Comparison of ENCODE assay signal across 8 mouse cellular contexts in genomic region chr13:64343598-64343997, GRCm38 (mm10). TPM values are rescaled to one million over a fixed set of nuclear protein-coding genes. Genes with fewer than 3 reads are reported as not detected.
DNase-seq lines count a peak whose midpoint lies in the region; ATAC-seq and TF ChIP-seq lines count a peak whose summit lies in the region.

No protein-coding gene starts in this region.

- peak overlapping the region; percentile 59 to 63; a peak in 3 of 4 replicates for H3K4me3 ChIP-seq in ES-E14 (ENCODE audit: insufficient read depth in 1 of 2, low read depth in 1 of 2, low read length in 2 of 2, poor library complexity in 1 of 2, severe bottlenecking in 1 of 2)
- H3K4me3 ChIP-seq in forebrain, embryonic 16.5 days (replicated peaks; ENCODE audit: low read length) = peak overlapping the region; percentile 52
- H3K4me3 ChIP-seq in liver, embryonic 14.5 days (ENCODE audit: insufficient read depth in 1 of 2, low read depth in 2 of 2, low read length in 2 of 2) = peak overlapping the region; percentile 61 to 69
- peak overlapping the region; percentile 31 for H3K4me3 ChIP-seq in neural tube, embryonic 14.5 days (ENCODE audit: low read depth, low read length)

- TF ChIP-seq CTCF in liver, embryonic 14.5 days (IDR thresholded peaks at IDR 0.05; ENCODE audit: low read depth) = no peak

- in situ Hi-C loops in ES-E14 (cut with MboI; ENCODE audit: low sequenced_read_pairs in 2 of 2, unreplicated experiment in 2 of 2) = no loop called here

- 13% methylated on average over 10 of the region's 10 CpGs for WGBS in forebrain, embryonic 16.5 days
- WGBS in liver, embryonic 14.5 days (ENCODE audit: insufficient replicate concordance) = 20% methylated on average over 10 of the region's 10 CpGs
- 22% methylated on average over 10 of the region's 10 CpGs for WGBS in neural tube, embryonic 14.5 days

- H3K27me3 ChIP-seq in forebrain, embryonic 16.5 days (replicated peaks; ENCODE audit: control insufficient read depth, insufficient read depth, low read length) = no peaks in the 10 kb centered on the region
- no peaks in the 10 kb centered on the region for H3K27me3 ChIP-seq in liver, embryonic 14.5 days (ENCODE audit: control insufficient read depth, insufficient read depth, low read length)
- no peaks in the 10 kb centered on the region for H3K27me3 ChIP-seq in neural tube, embryonic 14.5 days (ENCODE audit: control insufficient read depth, insufficient read depth, low read length)

- H3K4me1 ChIP-seq in ES-E14 (ENCODE audit: control insufficient read depth in 2 of 2, insufficient read depth in 2 of 2, low read length in 2 of 2, poor library complexity in 1 of 2) = no peaks in the 10 kb centered on the region
- H3K4me1 ChIP-seq in forebrain, embryonic 16.5 days (replicated peaks; ENCODE audit: control insufficient read depth, insufficient read depth, low read length) = peaks cover 9% of the 10 kb centered on the region; the same call in 1 of the 2 replicates
- H3K4me1 ChIP-seq in liver, embryonic 14.5 days (replicated peaks; ENCODE audit: control insufficient read depth in 2 of 2, insufficient read depth in 2 of 2, low read length in 1 of 2) = peaks cover 0 to 4% of the 10 kb centered on the region in 2 experiments; a peak in 2 of 4 replicates
- no peaks in the 10 kb centered on the region for H3K4me1 ChIP-seq in neural tube, embryonic 14.5 days (ENCODE audit: control insufficient read depth, insufficient read depth, low read length)

- H3K4me2 ChIP-seq in forebrain, embryonic 16.5 days (ENCODE audit: low read length) = peak overlapping the region; percentile 55
- peak overlapping the region; percentile 79 for H3K4me2 ChIP-seq in liver, embryonic 14.5 days (ENCODE audit: low read depth)
- peak overlapping the region; percentile 49 for H3K4me2 ChIP-seq in neural tube, embryonic 14.5 days (ENCODE audit: low read depth, low read length)

- ATAC-seq in forebrain, embryonic 16.5 days = peak; percentile 50; the same call in 1 of the 2 replicates
- ATAC-seq in liver, embryonic 14.5 days (ENCODE audit: insufficient read depth) = peak; percentile 48; the same call in 1 of the 2 replicates
- ATAC-seq in neural tube, embryonic 14.5 days (ENCODE audit: low read depth) = peak; percentile 77; the same call in 1 of the 2 replicates

- H3K9ac ChIP-seq in ES-E14 (ENCODE audit: insufficient read depth, low read depth, low read length, poor library complexity, severe bottlenecking) = peak overlapping the region; percentile 39; the same call in 1 of the 2 replicates
- peak overlapping the region; percentile 60 for H3K9ac ChIP-seq in forebrain, embryonic 16.5 days (replicated peaks; ENCODE audit: low read depth, low read length)
- H3K9ac ChIP-seq in liver, embryonic 14.5 days (replicated peaks) = peak overlapping the region; percentile 69
- 0 out of 2 replicates have a peak overlapping the region, but pooled peaks have one; percentile 13 for H3K9ac ChIP-seq in neural tube, embryonic 14.5 days (replicated peaks; ENCODE audit: low read depth, low read length)

- DNase-seq in ES-E14 (ENCODE audit: low read depth, low spot score) = no peak
- peak; percentile 19 for DNase-seq in c-Kit-positive CD71-positive TER-119-negative erythroid progenitor cells, embryonic 14.5 days (ENCODE audit: low read depth)
- DNase-seq in kidney, adult 9 months = peak; percentile 28
- DNase-seq in liver, embryonic 14.5 days (ENCODE audit: low read depth in 3 of 3, low spot score in 3 of 3) = no peak
- DNase-seq in spleen, adult 12 weeks (ENCODE audit: low spot score) = no peak
- DNase-seq in adrenal gland, adult 8-10 months = no peak

- no peaks in the 10 kb centered on the region for H3K36me3 ChIP-seq in ES-E14 (ENCODE audit: control insufficient read depth, insufficient read depth, low read length, poor library complexity, severe bottlenecking)
- no peaks in the 10 kb centered on the region for H3K36me3 ChIP-seq in forebrain, embryonic 16.5 days (ENCODE audit: control insufficient read depth, insufficient read depth)
- H3K36me3 ChIP-seq in liver, embryonic 14.5 days (replicated peaks; ENCODE audit: control insufficient read depth, insufficient read depth, low read depth) = no peaks in the 10 kb centered on the region
- H3K36me3 ChIP-seq in neural tube, embryonic 14.5 days (ENCODE audit: control insufficient read depth, insufficient read depth, low read length) = no peaks in the 10 kb centered on the region

- H3K9me3 ChIP-seq in ES-E14 (ENCODE audit: control insufficient read depth, insufficient read depth, low read depth, low read length) = no peaks in the 10 kb centered on the region
- H3K9me3 ChIP-seq in forebrain, embryonic 16.5 days (ENCODE audit: control insufficient read depth, low read length) = no peaks in the 10 kb centered on the region
- no peaks in the 10 kb centered on the region for H3K9me3 ChIP-seq in liver, embryonic 14.5 days (ENCODE audit: control insufficient read depth, low read length)
- H3K9me3 ChIP-seq in neural tube, embryonic 14.5 days (ENCODE audit: control insufficient read depth, low read length) = no peaks in the 10 kb centered on the region

- H3K27ac ChIP-seq in ES-E14 (ENCODE audit: insufficient read depth, low read depth, low read length, poor library complexity, severe bottlenecking) = no peak overlapping the region
- H3K27ac ChIP-seq in forebrain, embryonic 16.5 days (ENCODE audit: low read length) = no peak overlapping the region
- no peak overlapping the region for H3K27ac ChIP-seq in liver, embryonic 14.5 days
- H3K27ac ChIP-seq in neural tube, embryonic 14.5 days (ENCODE audit: low read depth, low read length) = no peak overlapping the region

- no peak for TF ChIP-seq EP300 in liver, embryonic 14.5 days (IDR thresholded peaks at IDR 0.05; ENCODE audit: low read depth)

TF ChIP-seq in ES-E14, 5 proteins besides CTCF, POLR2A, EP300 and RAD21:
- no peak for TF ChIP-seq MAFK (IDR thresholded peaks at IDR 0.05; ENCODE audit: insufficient read depth, low read depth, low read length)
- no peak for TF ChIP-seq CHD2 (IDR thresholded peaks at IDR 0.05; ENCODE audit: low read depth, low read length)
- TF ChIP-seq ZNF384 (IDR thresholded peaks at IDR 0.05; ENCODE audit: low read depth, low read length) = no peak
- no peak for TF ChIP-seq ZC3H11A (IDR thresholded peaks at IDR 0.05; ENCODE audit: borderline replicate concordance, low read depth, low read length)
- TF ChIP-seq HCFC1 (IDR thresholded peaks at IDR 0.05; ENCODE audit: borderline replicate concordance, insufficient read depth, low read length) = no peak

RNA-seq across cellular contexts. Expression of gene Ctsl, which starts 27.1 kb away (rescaled TPM):
- 322 and 326 TPM in 2 replicates for total RNA-seq in ES-E14 (2012; rRNA removed)
- polyA plus RNA-seq in forebrain, embryonic 16.5 days (2015; fragmentation: Nextera tagmentation; extraction: Ambion mirVana) = 114 and 117 TPM in 2 replicates
- 62.5 and 82.2 TPM in 2 replicates for polyA plus RNA-seq in liver, embryonic 14.5 days (2012; rRNA removed)
- polyA plus RNA-seq in liver, embryonic 14.5 days (2014; fragmentation: Nextera tagmentation; extraction: Ambion mirVana) = 135 and 161 TPM in 2 replicates
- polyA plus RNA-seq in neural tube, embryonic 14.5 days (2014; fragmentation: Nextera tagmentation; extraction: Ambion mirVana) = 133 and 173 TPM in 2 replicates
- total RNA-seq in adrenal gland, adult 8-10 months (2022) = 100 to 1,000 TPM; 197 to 449 (median 314) TPM

RNA-seq across cellular contexts. Expression of gene Aaed1, which starts 31.1 kb away (rescaled TPM):
- total RNA-seq in ES-E14 (2012; rRNA removed) = 7.1 and 10.7 TPM in 2 replicates
- 8.2 and 8.7 TPM in 2 replicates for polyA plus RNA-seq in forebrain, embryonic 16.5 days (2015; fragmentation: Nextera tagmentation; extraction: Ambion mirVana)
- polyA plus RNA-seq in liver, embryonic 14.5 days (2012; rRNA removed) = 4.3 and 7.0 TPM in 2 replicates
- 14.9 and 15.0 TPM in 2 replicates for polyA plus RNA-seq in liver, embryonic 14.5 days (2014; fragmentation: Nextera tagmentation; extraction: Ambion mirVana)
- 11.8 and 15.0 TPM in 2 replicates for polyA plus RNA-seq in neural tube, embryonic 14.5 days (2014; fragmentation: Nextera tagmentation; extraction: Ambion mirVana)
- total RNA-seq in adrenal gland, adult 8-10 months (2022) = 10 to 100 TPM; 44.6 to 57.2 (median 50.2) TPM

Comparison
In these comparisons a context has a peak if more than half of its experiments do, and no peak if none do; other contexts are left out.
1. DNase-seq: peak in c-Kit-positive CD71-positive TER-119-negative erythroid progenitor cells, embryonic 14.5 days (single experiment) and kidney, adult 9 months (single experiment); none in ES-E14 (single experiment), liver, embryonic 14.5 days (0 of 3), spleen, adult 12 weeks (single experiment) and adrenal gland, adult 8-10 months (single experiment).
2. H3K9ac ChIP-seq: peak in every context shown above with its lines; median percentile 69 in liver, embryonic 14.5 days; 60 in forebrain, embryonic 16.5 days; 39 in ES-E14; 13 in neural tube, embryonic 14.5 days.
3. Peak in every context shown above with its lines, with median percentiles within 50 percentile points of each other: H3K4me3 ChIP-seq, ATAC-seq and H3K4me2 ChIP-seq.